Mouse (Mus musculus) ES-E14 (cell line): ENCODE measurements around the gene Nhlh2. TPM values are rescaled to one million over a fixed set of nuclear protein-coding genes. Genes with fewer than 3 reads are reported as not detected.
A peak's percentile ranks its signal among the peaks of the same experiment; 100 is the strongest.

Experiments
- DNase-seq: peaks from one replicate; pipeline ENCODE4 v3.0.0-alpha.2; 2013; ENCODE audit warnings: low read depth, low spot score
- H3K27ac ChIP-seq: 2 replicates; pipeline ENCODE4 v1.5.1; 2012; ENCODE audit warnings: low read depth, mild to moderate bottlenecking, low read length, moderate library complexity, mixed read lengths; ENCODE audit not compliant: poor library complexity, insufficient read depth, severe bottlenecking
- H3K36me3 ChIP-seq: 2 replicates; pipeline ENCODE4 v1.6.1; 2012; ENCODE audit warnings: mild to moderate bottlenecking, low read length, moderate library complexity, mixed read lengths; ENCODE audit not compliant: control insufficient read depth, poor library complexity, insufficient read depth, severe bottlenecking
- H3K4me1 ChIP-seq, 2 experiments: fragments of 150-350 bp in 1 of 2; sonication (generic) in 1 of 2; 2 replicates each; pipeline ENCODE4 v1.6.1; 2012; ENCODE audit warnings: low read length in 2 of 2, mild to moderate bottlenecking in 1 of 2, mixed read lengths in 1 of 2; ENCODE audit not compliant: control insufficient read depth in 2 of 2, insufficient read depth in 2 of 2, poor library complexity in 1 of 2
- H3K4me3 ChIP-seq, 2 experiments: fragments of 150-350 bp in 1 of 2; sonication (generic) in 1 of 2; 2 replicates each; pipeline ENCODE4 v1.5.1; 2012; ENCODE audit warnings: low read length in 2 of 2, low read depth in 1 of 2, mild to moderate bottlenecking in 1 of 2, mixed read lengths in 1 of 2; ENCODE audit not compliant: insufficient read depth in 1 of 2, poor library complexity in 1 of 2, severe bottlenecking in 1 of 2
- H3K9ac ChIP-seq: 2 replicates; pipeline ENCODE4 v1.6.1; 2012; ENCODE audit warnings: low read depth, mild to moderate bottlenecking, low read length, mixed read lengths; ENCODE audit not compliant: poor library complexity, insufficient read depth, severe bottlenecking
- H3K9me3 ChIP-seq: fragments of 150-350 bp; sonication (generic); 2 replicates; pipeline ENCODE4 v1.6.1; 2012; ENCODE audit warnings: low read depth, mild to moderate bottlenecking, low read length; ENCODE audit not compliant: control insufficient read depth, insufficient read depth
- CHD2 ChIP-seq: IDR thresholded peaks from 2 replicates; pipeline ENCODE4 v1.6.1; 2014; ENCODE audit warnings: mild to moderate bottlenecking, low read depth, low read length, inconsistent platforms
- HCFC1 ChIP-seq: IDR thresholded peaks from 2 replicates; pipeline ENCODE4 v1.6.1; 2012; ENCODE audit warnings: low read length, inconsistent platforms, borderline replicate concordance; ENCODE audit not compliant: insufficient read depth
- MAFK ChIP-seq: IDR thresholded peaks from 2 replicates; pipeline ENCODE4 v1.6.1; 2014; ENCODE audit warnings: mild to moderate bottlenecking, low read depth, low read length, inconsistent platforms; ENCODE audit not compliant: insufficient read depth
- ZC3H11A ChIP-seq: IDR thresholded peaks from 2 replicates; pipeline ENCODE4 v1.6.1; 2012; ENCODE audit warnings: low read depth, mild to moderate bottlenecking, inconsistent platforms, low read length, borderline replicate concordance
- ZNF384 ChIP-seq: IDR thresholded peaks from 2 replicates; pipeline ENCODE4 v1.6.1; 2012; ENCODE audit warnings: low read depth, low read length, inconsistent platforms
- in situ Hi-C, 2 experiments: fragments of 600-800 bp; cut with MboI; formaldehyde crosslinking; loops; one replicate each; pipeline ENCODE4 v1.15.1; 2025; ENCODE audit warnings: low sequenced_read_pairs in 2 of 2, inconsistent platforms in 1 of 2; ENCODE audit not compliant: unreplicated experiment in 2 of 2
- total RNA-seq: library from RNA; depleted of rRNA; stranded (reverse); fragments of 300-350 nt; gene quantifications from 2 replicates; pipeline ENCODE4 v1.2.3, GENCODE M21; 2012

Nhlh2 gene
- total RNA-seq, 1 experiment = not detected

DNA sequence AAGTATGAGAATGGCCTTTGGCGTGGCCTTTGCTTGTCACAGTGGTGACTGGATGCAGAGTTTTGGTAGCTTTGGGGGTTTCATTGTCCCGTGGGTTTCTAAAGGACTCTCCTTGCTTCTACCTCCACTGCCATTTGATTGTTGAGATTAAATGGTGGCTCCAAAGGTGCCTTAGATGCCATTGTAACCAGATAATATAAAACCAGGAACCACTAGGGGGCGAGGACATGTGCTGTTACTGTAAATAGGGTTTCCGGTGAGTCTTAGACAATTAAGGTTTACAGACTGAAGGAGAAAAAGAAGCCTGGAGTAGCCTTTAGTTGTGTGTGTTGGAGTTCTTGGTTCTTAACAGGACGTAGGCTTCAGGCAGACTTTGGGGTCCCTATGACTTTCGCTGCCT, 50.2 kb downstream of the Nhlh2 start:
- no peak for DNase-seq
- Histone ChIP-seq H3K9me3 (no peaks in the 10 kb centered on the region), H3K36me3 (no peaks in the 10 kb centered on the region), H3K4me3 (no peak overlapping the region), H3K9ac (no peak overlapping the region), H3K4me1 (peaks cover 7 to 11% of the 10 kb centered on the region in 2 experiments; a peak in 2 of 4 replicates), H3K27ac (no peak overlapping the region)
- in situ Hi-C loops = no loop called here
- TF ChIP-seq CHD2 = no peak
- TF ChIP-seq ZNF384 = no peak
- no peak for TF ChIP-seq ZC3H11A
- no peak for TF ChIP-seq HCFC1
- TF ChIP-seq MAFK = no peak

DNA sequence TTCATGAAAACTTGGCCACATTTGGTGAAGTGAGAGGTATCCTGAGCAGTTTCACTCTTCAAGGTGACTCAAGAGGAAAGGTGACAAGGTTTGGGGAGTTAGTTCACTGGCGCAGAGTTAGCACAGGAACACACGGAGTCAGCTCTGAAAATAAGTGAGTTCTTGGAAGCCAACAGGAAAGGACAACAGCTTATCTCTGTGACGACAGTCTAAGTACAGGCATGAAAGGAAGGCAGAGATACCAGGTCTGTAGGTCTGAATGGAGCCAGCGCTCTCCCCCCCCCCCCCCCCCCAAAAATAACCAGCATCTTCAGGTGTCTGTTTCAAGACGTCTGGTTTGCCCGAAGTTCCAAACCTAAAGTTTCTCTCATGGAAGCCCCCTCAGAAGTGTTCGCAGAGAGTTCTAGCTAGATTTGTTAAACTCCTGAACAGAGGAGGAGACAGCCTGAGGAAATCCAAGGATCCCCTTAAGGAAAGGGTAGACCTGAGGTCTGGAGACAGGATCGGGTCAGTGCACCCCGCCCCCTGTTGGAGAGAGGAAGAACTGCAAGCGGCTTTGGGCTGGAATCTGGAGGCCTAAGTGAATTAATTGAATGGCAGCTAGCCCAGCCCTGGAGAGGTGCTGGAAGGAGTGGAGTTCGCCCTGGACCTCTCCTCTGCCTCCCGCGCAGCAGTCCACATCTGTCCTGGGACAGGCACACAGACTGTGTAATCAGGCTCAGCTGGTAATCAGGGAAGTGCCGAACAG, 52.2 kb downstream of the Nhlh2 start:
- no peaks in the 10 kb centered on the region for H3K9me3 ChIP-seq
- in situ Hi-C loops = no loop called here
- TF ChIP-seq HCFC1 = no peak
- no peak for TF ChIP-seq CHD2
- TF ChIP-seq ZC3H11A = no peak
- TF ChIP-seq ZNF384 = no peak
- no peak for TF ChIP-seq MAFK
- H3K4me1 ChIP-seq = peaks cover 0 to 6% of the 10 kb centered on the region in 2 experiments; a peak in 1 of 4 replicates
- H3K36me3 ChIP-seq = no peaks in the 10 kb centered on the region
- no peak overlapping the region for H3K27ac ChIP-seq
- H3K4me3 ChIP-seq = no peak overlapping the region
- peak; percentile 88 for DNase-seq
- no peak overlapping the region for H3K9ac ChIP-seq

DNA sequence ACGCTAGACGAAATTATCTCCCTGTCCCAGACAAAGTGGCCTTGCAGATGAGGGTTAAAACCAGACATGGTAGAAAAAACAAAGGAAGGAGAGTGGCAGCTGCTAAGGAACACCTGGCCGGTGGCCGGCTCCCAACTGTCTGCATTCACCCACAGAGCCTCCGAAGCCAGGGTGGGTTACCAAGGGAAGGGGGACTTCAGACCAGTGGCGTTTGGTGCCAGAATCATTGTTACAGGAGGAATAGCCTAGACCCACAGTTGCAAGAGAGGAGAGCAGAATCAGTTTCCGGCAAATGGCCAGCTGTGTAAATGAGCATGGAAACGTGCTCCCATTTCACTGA, 52.8 kb downstream of the Nhlh2 start:
- H3K4me1 ChIP-seq = peaks cover 0 to 6% of the 10 kb centered on the region in 2 experiments; a peak in 1 of 4 replicates
- no peak overlapping the region for H3K9ac ChIP-seq
- no peak overlapping the region for H3K27ac ChIP-seq
- no peak overlapping the region for H3K4me3 ChIP-seq
- TF ChIP-seq HCFC1 = no peak
- no peak for TF ChIP-seq CHD2
- TF ChIP-seq ZNF384 = no peak
- TF ChIP-seq MAFK = no peak
- no peak for TF ChIP-seq ZC3H11A
- in situ Hi-C loops = no loop called here
- DNase-seq = no peak
- no peaks in the 10 kb centered on the region for H3K36me3 ChIP-seq
- H3K9me3 ChIP-seq = no peaks in the 10 kb centered on the region

DNA sequence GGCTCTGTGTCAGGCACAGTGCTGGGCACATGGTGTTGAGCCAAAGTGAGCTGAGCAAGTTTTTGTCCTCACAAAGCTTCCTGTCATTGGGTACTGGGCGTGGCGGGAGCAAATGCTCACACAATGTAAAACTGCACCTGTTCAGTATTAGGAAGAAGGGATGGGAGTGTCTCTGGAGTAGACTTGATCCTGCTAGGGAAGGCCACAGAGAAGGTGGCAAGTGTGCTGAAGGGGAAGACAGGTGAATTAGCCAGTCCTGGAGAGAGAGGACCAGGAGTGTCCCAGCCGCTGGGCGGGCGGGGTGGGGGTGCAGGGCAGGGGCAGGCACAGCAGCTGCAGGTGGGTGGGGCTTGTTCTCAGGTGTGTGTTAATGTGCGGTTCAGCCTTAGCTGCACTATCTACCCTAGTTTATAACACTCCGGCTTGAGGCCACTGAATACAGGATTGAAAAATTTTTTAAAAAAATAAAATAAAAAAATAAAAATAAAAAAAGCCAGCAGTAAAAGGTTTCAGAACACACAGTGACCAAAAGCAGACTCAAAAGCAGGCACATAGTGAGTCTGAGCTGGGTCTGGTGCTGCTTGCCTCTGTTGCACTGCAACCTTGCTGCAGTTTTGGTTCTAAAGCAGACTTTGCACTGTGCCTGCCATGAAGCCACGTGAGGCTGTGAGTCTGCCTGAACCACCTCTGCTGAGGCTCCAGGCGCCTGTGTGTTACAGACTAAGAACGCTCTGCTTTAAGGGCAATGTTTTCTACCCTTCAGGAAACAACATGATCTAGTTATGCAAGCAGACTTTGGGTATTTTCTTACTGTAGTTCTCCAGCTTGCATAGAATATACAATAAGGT, 53.6 kb downstream of the Nhlh2 start:
- no peak overlapping the region for H3K27ac ChIP-seq
- DNase-seq = no peak
- H3K9me3 ChIP-seq = no peaks in the 10 kb centered on the region
- TF ChIP-seq CHD2 (no peak), ZNF384 (no peak), HCFC1 (no peak), MAFK (no peak), ZC3H11A (no peak)
- in situ Hi-C loops = no loop called here
- no peaks in the 10 kb centered on the region for H3K36me3 ChIP-seq
- no peak overlapping the region for H3K4me3 ChIP-seq
- no peak overlapping the region for H3K9ac ChIP-seq
- H3K4me1 ChIP-seq = peaks cover 0 to 6% of the 10 kb centered on the region in 2 experiments; a peak in 1 of 4 replicates
